Mouse (Mus musculus) stomach, postnatal 0 days (tissue): ENCODE results near the gene Diaph3.

ENCODE experiments used
- CTCF ChIP-seq: IDR thresholded peaks from 2 replicates; pipeline ENCODE4 v1.5.1; 2016; ENCODE audit warnings: antibody characterized with exemption, low read depth, mild to moderate bottlenecking, moderate library complexity
- EP300 ChIP-seq: optimal IDR thresholded peaks from 2 replicates; pipeline ENCODE3; 2016; ENCODE audit warnings: antibody characterized with exemption

GRCm38 (mm10) chr14:86930763-86931162, 210.3 kb downstream of the Diaph3 start:
- TF ChIP-seq CTCF (no peak), EP300 (no peak)
